Mouse (Mus musculus) megakaryocyte, embryonic 14.5 days (primary cell): ENCODE results near the gene Letm1.

ENCODE experiments used
- FLI1 ChIP-seq: IDR thresholded peaks from 2 replicates; pipeline ENCODE4 v1.6.1; 2012; ENCODE audit warnings: low read length, inconsistent platforms, mixed read lengths
- GATA1 ChIP-seq: IDR thresholded peaks from 3 replicates; pipeline ENCODE4 v1.6.1; 2012; ENCODE audit warnings: mixed read lengths, low read length, inconsistent platforms, borderline replicate concordance

DNA sequence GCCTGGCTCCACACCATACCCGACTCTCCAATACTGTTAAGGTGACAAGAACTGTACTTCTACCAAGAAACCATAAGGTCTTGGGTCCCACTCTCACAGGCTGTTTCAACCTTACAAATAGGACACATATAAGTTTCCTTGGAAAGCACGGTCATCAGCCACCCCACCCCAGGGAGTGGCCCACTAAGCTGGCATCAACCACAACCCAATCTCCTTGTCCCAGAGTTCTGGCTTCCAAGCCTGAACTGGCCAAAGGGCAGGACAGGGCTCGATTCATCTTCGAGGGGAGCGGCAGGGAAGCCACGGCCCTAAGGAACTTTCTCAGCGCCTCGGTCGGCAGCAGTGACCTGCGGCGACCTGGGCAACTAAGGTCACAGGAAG, 663 bp downstream of the Letm1 start:
- TF ChIP-seq FLI1 (no peak), GATA1 (no peak)
